Mouse (Mus musculus): ENCODE results near the gene Platr17.

GRCm38 (mm10) chr17:33940981-33941380, 36.0 kb downstream of the Platr17 start:
- TF ChIP-seq CTCF (IDR thresholded peaks at IDR 0.05 in 2 of 3, conservative IDR thresholded peaks at IDR 0.05 in 1 of 3; ENCODE audit: control insufficient read depth in 1 of 3, insufficient read depth in 1 of 3, low read depth in 2 of 3, low read length in 3 of 3, poor library complexity in 1 of 3, severe bottlenecking in 1 of 3) (no peak), CHD1 (IDR thresholded peaks at IDR 0.05; ENCODE audit: low read depth, low read length) (no peak), POLR2AphosphoS5 (IDR thresholded peaks at IDR 0.05; ENCODE audit: borderline replicate concordance, low read depth, low read length) (no peak), POLR2A (IDR thresholded peaks at IDR 0.05; ENCODE audit: control insufficient read depth in 1 of 2, insufficient read depth in 1 of 2, low read depth in 1 of 2, low read length in 2 of 2, poor library complexity in 1 of 2) (no peak), EP300 (IDR thresholded peaks at IDR 0.05; ENCODE audit: low read depth in 1 of 2, low read length in 2 of 2) (no peak), NELFE (IDR thresholded peaks at IDR 0.05; ENCODE audit: low read depth, low read length) (no peak), MAX (IDR thresholded peaks at IDR 0.05; ENCODE audit: low read length) (no peak), ELF1 (IDR thresholded peaks at IDR 0.05; ENCODE audit: low read depth, low read length) (no peak)
